Mouse (Mus musculus) limb, embryonic 12.5 days (tissue): Measurements from ENCODE around the gene Pigf. TPM values are rescaled to one million over a fixed set of nuclear protein-coding genes. Genes with fewer than 3 reads are reported as not detected.

ENCODE experiments used
- ATAC-seq: fragments of 200-750 bp; cut with Nextera tagmentation; 2 replicates; pipeline ENCODE4 v1.8.0; 2017; ENCODE audit warnings: low read depth, moderate TSS enrichment; ENCODE audit not compliant: insufficient number of reproducible peaks, insufficient read depth, low FRiP score, low TSS enrichment
- H3K27ac ChIP-seq: fragments of 300-500 bp; sonication (generic); 2 replicates; pipeline ENCODE4 v1.5.1; 2016; ENCODE audit warnings: mild to moderate bottlenecking, moderate library complexity
- H3K27me3 ChIP-seq: fragments of 300-500 bp; sonication (generic); 2 replicates; pipeline ENCODE4 v1.6.1; 2016; ENCODE audit warnings: mild to moderate bottlenecking, moderate library complexity
- H3K36me3 ChIP-seq: fragments of 300-500 bp; sonication (generic); 2 replicates; pipeline ENCODE4 v1.6.1; 2016; ENCODE audit warnings: mild to moderate bottlenecking, moderate library complexity
- H3K4me1 ChIP-seq: fragments of 300-500 bp; sonication (generic); replicated peaks from 2 replicates; pipeline ENCODE4 v1.6.1; 2016
- H3K4me2 ChIP-seq: fragments of 300-500 bp; sonication (generic); 2 replicates; pipeline ENCODE4 v1.6.1; 2016; ENCODE audit warnings: mild to moderate bottlenecking, moderate library complexity
- H3K4me3 ChIP-seq: fragments of 300-500 bp; sonication (generic); replicated peaks from 2 replicates; pipeline ENCODE4 v1.5.1; 2016; ENCODE audit warnings: mild to moderate bottlenecking
- H3K9ac ChIP-seq: fragments of 300-500 bp; sonication (generic); replicated peaks from 2 replicates; pipeline ENCODE4 v1.6.1; 2016; ENCODE audit warnings: mild to moderate bottlenecking, moderate library complexity
- H3K9me3 ChIP-seq: fragments of 300-500 bp; sonication (generic); 2 replicates; pipeline ENCODE4 v1.6.1; 2016; ENCODE audit warnings: mild to moderate bottlenecking, moderate library complexity
- WGBS: fragments of 180-500 bp; shearing (Covaris S2); methylation state at CpG from one replicate; pipeline ENCODE4 v1.1.7; 2016; 5-methylcytosine and 5-hydroxymethylcytosine counted together
- polyA plus RNA-seq: library from polyadenylated mRNA; unstranded; fragments of >200 nt; fragmentation: Nextera tagmentation; extraction: Ambion mirVana; gene quantifications from 2 replicates; pipeline ENCODE4 v1.2.1, GENCODE M21; 2016

The Pigf gene
- polyA plus RNA-seq, 1 experiment from 2014 or later = 39.6 TPM

DNA sequence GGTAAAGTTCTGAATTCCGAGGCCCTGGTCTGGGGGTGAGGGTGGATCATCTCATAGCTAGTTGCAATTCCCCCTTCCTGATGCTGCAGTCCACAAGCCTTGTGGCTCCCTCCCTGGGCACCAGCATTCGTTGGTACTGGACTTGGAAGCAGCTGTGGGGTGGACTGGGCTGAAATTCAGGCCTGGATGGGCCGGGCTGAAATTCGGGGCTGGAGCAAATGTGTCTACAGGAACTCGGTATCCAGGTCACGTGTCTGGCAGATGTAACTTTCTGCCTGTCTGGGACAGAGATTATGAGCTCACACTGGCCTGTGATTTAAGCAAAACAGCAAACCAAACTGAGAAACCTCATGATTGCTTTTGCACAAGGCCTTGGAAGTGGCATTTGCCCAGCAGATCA is 76.4 kb downstream of the Pigf start:
- H3K4me3 ChIP-seq = no peak overlapping the region
- ATAC-seq = no peak

DNA sequence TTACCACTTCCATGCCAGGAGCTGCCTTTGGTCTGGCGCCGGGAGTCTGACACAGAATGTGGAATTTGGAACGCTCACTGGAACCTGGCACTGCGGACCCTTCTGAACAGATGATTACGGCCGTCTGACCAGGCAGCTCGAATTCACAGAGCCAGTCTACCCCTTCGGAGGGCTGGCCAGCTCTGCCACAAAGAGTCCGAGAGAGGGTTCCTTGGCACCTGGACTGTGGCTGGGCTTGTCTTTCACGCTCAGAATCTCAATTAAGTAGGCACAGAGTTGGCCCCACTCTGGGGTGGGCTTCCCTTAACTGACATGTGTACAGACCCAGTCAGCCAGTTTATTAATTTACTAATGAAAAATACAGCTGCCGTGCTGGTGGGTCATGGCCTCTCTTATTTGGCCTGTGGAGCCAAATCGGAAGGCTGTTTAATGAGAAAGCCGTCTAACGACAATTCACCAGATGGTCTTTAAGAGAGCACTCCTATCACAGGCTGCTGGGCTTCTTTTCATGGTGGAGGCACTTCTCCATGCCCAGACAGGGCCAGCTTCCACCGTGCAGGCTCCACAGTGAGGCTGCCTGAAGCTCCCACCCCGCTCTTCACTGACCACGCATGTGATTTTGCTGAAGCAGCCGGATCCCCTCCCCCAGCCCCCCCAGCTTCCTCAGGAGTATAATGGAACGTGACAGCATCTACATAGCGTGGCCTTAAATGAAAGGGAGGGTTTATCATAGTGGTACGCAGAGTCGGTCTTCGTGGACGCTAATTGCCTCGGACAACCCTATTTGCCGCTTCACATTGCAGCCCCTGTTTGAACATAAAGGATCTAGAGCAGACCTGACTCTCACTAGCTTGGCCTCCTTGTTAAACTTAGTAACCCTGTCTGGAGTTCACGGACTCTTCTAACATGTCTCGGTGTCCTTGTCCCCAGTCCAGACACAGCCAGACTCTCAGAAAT is 77.1 kb downstream of the Pigf start, which contains the start of gene Atp6v1e2:
Gene Atp6v1e2, minus strand, starts transcription at position 58 of the 957 bp plus-strand sequence.
- 0 out of 2 replicates have a peak, but pooled peaks cover 2% of the 10 kb centered on the region for H3K9me3 ChIP-seq
- WGBS = 65% methylated on average over 28 of the region's 28 CpGs
- peak within 1 kb of the TSS; percentile 64; the same call in 1 of the 2 replicates for H3K27ac ChIP-seq
- no peak within 1 kb of the TSS; the same call in 1 of the 2 replicates for H3K9ac ChIP-seq
- no peak for ATAC-seq
- peaks cover 18% of the 10 kb centered on the region for H3K4me1 ChIP-seq
- no peak within 1 kb of the TSS for H3K4me2 ChIP-seq
- H3K27me3 ChIP-seq = no peaks in the 10 kb centered on the region
- H3K36me3 ChIP-seq = no peaks in the 10 kb centered on the region
- H3K4me3 ChIP-seq = no peak within 1 kb of the TSS

More for the DNA sequence above, 76.4 kb downstream of the Pigf start:
- 67% methylated on average over 6 of the region's 6 CpGs for WGBS
- peak overlapping the region; percentile 29; the same call in 1 of the 2 replicates for H3K27ac ChIP-seq
- no peak overlapping the region for H3K9ac ChIP-seq
- H3K27me3 ChIP-seq = no peaks in the 10 kb centered on the region
- H3K9me3 ChIP-seq = 0 out of 2 replicates have a peak, but pooled peaks cover 2% of the 10 kb centered on the region
- peaks cover 18% of the 10 kb centered on the region for H3K4me1 ChIP-seq
- H3K4me2 ChIP-seq = no peak overlapping the region
- H3K36me3 ChIP-seq = no peaks in the 10 kb centered on the region

Other genes with a start within 250 kb of the Pigf start
- not detected in 2 replicates for gene Tmem247, start 108.1 kb downstream of the Pigf start, polyA plus RNA-seq
- gene Atp6v1e2, start 77.5 kb downstream of the Pigf start, polyA plus RNA-seq = not detected in 2 replicates
- 23.8 and 24.1 TPM in 2 replicates for gene Rhoq, start 62.3 kb downstream of the Pigf start, polyA plus RNA-seq
- 143 and 146 TPM in 2 replicates for gene Cript, start 144 bp upstream of the Pigf start, polyA plus RNA-seq
- 15.4 and 18.5 TPM in 2 replicates for gene Socs5, start 82.3 kb upstream of the Pigf start, polyA plus RNA-seq
- gene Mcfd2, start 240.5 kb upstream of the Pigf start, polyA plus RNA-seq = 67.2 and 75.4 TPM in 2 replicates